Mouse (Mus musculus): Measurements from ENCODE around the gene Gm21731.
"Not testable (repeated sequence)": the region's sequence is repeated elsewhere in the genome, so short reads cannot be mapped to it uniquely, and the experiment has no call there.

Gene Gm21731

DNA sequence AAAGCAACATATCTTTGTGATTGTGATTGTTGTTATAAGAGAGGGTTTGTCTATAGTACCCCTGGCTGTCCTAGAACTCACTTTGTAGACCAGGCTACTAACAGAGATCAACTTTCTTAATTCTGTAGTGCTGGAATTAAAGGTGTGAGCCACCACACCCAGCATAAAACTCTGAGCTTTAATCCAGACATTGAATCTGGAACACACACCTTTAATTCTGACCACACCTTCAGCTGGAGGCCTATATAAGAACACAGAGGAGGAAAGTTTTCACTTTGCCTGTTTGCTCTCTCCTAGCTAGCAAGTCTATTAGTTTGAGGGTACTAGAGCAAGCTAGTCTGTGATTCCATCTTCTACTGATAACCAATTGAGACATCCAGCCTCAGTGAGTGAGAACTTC is at the start of gene Gm21731:
Gm21731 (plus strand) TSS at position 301 of the 400 bp plus-strand sequence.
- DNase-seq (ENCODE audit: low read depth, low spot score): not testable (repeated sequence)

GRCm38 (mm10) chr13:120196189-120196821 is 42.6 kb upstream of the Gm21731 start:
- DNase-seq (ENCODE audit: low read depth, low spot score): not testable (repeated sequence)

DNA sequence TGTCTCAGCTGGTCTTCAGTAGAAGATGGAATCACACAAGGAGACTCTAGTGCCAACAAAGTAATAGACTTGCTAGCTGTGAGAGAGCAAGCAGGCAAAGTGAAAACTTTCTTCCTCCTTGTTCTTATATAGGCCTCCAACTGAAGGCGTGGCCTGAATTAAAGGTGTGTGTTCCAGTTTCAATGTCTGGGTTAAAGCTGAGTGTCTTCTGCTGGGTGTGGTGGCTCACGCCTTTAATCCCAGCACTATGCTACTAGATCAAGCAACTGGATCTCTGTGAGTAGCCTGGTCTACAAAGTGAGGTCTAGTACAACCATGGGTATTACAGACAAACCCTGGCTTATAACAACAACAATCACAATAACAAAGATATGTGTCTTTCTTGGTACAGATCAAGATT is 23.1 kb upstream of the Gm21731 start, which contains the start of gene Gm21762:
Gm21762 (minus strand) TSS at position 101 of the 400 bp plus-strand sequence.
- DNase-seq (ENCODE audit: low read depth, low spot score): not testable (repeated sequence)

DNA sequence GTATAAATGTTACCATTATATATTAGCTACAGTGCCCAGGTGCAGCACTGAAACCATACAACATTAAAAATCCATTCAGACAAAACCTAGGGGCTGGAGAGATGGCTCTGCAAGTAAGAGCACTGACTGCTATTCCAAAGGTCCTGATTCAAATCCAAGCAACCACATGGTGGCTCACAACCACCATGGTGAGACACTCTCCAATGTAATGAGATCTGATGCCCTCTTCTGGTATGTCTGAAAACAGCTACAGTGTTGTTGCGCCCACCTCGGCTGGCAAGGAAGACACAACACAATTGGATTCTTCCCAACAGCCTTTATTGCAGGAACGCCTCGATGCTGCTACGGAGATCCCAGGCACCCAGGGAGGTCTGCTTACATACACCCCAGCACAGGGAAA is 18.0 kb upstream of the Gm21731 start:
- not testable (repeated sequence) for DNase-seq (ENCODE audit: low read depth, low spot score)

- DNase-seq (ENCODE audit: low read depth, low spot score): not testable (repeated sequence)
These were observed 15.8 kb upstream of the Gm21731 start for GRCm38 (mm10) chr13:120223012-120223659.

DNA sequence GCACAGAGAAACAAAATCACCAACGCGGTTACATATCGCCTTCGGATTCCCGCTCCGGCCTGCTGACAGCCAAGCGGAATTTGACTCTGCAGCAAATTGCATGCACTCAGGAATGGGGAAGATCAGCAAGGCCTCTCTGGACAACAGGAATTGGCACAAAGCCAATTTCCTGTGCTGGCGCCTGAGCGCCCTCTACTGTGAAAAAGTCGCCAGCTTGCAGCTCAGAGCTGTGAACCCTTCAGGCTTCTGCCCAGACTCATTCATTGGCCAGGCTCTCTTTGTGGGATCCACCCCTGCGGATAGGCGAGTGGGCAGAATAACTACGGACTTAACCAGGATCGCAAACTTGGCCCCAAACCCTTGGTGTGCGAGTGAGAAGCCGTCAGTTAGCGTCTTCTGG is 7.1 kb upstream of the Gm21731 start:
- DNase-seq (ENCODE audit: low read depth, low spot score): not testable (repeated sequence)

- not testable (repeated sequence) for DNase-seq (ENCODE audit: low read depth, low spot score)
These were observed 6.4 kb upstream of the Gm21731 start for GRCm38 (mm10) chr13:120232447-120233049.

DNA sequence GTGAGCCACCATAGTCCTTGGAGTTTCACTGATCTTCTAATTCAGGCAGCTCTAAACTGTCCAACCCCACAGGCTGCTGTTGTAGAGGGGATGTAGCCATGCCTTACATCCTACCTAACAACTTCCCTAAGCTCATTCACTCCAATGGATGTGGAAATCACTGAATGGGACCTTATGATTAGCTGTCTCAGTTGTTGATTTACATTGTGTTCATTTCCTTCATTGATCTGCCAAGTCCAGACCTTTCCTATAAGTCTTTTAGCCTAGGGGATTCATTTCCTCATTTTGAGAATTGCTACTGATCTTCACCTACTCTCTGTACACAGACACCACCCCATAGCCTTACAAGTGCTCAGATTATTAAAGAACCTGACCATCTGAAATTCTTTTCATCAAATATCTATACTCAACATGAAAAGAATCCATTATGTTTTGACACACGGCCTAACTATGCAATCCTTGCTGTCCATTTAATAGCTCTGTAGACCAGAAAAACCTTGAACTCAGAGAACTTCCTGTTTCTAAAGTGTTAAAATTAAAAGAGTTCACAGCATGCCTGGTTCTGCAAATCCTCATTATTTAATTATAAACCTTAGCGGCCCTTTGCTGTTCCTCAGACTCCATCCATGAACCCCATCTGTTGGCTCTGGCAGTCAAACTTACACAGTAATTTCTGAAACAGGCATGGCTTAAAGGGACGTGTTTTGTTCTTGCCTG is 12.5 kb downstream of the Gm21731 start:
- not testable (repeated sequence) for DNase-seq (ENCODE audit: low read depth, low spot score)

DNA sequence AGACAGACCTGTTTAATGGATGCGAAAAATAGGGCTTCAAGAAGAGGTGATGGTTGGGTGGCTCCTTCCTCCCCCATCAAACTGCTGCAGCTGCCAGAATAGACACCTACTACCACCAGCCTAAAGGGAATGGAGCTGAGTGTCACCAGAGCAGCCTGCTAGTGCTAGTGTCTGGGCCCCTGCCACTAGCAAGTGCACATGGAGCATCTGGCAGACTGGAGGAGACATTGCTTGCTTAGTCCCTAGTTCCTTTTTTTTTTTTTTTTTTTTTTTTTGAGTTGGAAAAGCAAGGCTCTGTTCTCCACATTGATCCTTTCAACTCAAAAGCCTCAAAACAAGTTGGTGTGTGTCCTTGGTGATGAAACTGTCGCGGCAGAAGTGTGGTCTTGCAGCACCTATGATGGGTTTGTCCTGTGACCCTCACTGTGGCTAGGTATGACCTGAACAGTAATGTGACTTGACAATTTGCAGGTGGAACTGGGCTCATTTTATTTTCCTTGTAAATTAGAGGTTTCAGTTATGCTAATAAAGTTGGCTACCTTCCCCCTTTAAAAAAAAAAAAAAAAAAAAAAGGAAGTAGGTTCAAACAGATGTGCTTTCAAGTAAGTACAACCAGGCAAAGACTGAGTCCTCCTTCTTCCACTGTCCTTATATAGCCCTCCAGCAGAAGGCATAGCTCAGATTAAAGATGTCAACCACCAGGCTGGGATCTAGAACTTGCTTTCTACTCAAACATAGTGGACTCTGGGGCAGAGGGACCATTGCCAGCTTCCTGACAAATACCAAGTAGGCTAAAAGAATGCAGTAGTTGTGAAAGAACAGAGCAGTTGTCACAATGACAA is 20.1 kb downstream of the Gm21731 start:
- not testable (repeated sequence) for DNase-seq (ENCODE audit: low read depth, low spot score)

GRCm38 (mm10) chr13:120259718-120260117 is 20.8 kb downstream of the Gm21731 start:
- not testable (repeated sequence) for DNase-seq (ENCODE audit: low read depth, low spot score)

- not testable (repeated sequence) for DNase-seq (ENCODE audit: low read depth, low spot score)
These were observed 24.0 kb downstream of the Gm21731 start, which contains the start of gene AF067061 for GRCm38 (mm10) chr13:120262870-120263269. AF067061 (plus strand) TSS chr13:120263114.

- not testable (repeated sequence) for DNase-seq (ENCODE audit: low read depth, low spot score)
These were observed 38.9 kb downstream of the Gm21731 start for GRCm38 (mm10) chr13:120277837-120278236.

GRCm38 (mm10) chr13:120278784-120279183 is 39.9 kb downstream of the Gm21731 start:
- DNase-seq (ENCODE audit: low read depth, low spot score): no peak

All from brain, embryonic 18.5 days (tissue).